Mouse (Mus musculus) mammary gland, adult 2 months (tissue): ENCODE data around the gene Gm3880. TPM values are rescaled to one million over a fixed set of nuclear protein-coding genes. Genes with fewer than 3 reads are reported as not detected.

Source experiments
- polyA plus RNA-seq: library from polyadenylated mRNA; depleted of rRNA; stranded (reverse); fragments of >200 nt; gene quantifications from 2 replicates; pipeline ENCODE4 v1.2.3, GENCODE M21; 2012; ENCODE audit warnings: low replicate concordance; rRNA removed

The Gm3880 gene
- not detected in 2 replicates for polyA plus RNA-seq

DNA sequence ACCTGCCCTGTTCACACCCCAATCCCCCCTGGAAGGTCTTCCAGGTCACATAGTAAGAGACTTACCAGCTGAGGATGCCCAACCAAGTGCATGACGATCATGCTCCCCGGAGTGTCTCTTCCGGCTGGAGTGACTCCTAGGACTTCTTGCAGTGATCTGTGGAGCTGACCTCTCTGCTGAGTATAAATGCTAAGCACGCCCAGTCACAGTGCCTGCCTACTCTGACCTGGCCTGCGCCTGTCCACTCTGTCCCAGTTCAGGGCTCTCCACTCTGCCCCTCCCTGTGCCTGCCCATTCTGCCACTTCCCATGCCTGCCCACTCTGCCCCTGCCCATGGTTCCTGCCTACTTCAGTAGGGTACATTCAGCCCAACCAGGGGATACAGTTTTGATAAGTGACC is at the start of gene Gm3880:
TSS of gene Gm3880 (minus strand) at position 101 of the 400 bp plus-strand sequence.

DNA sequence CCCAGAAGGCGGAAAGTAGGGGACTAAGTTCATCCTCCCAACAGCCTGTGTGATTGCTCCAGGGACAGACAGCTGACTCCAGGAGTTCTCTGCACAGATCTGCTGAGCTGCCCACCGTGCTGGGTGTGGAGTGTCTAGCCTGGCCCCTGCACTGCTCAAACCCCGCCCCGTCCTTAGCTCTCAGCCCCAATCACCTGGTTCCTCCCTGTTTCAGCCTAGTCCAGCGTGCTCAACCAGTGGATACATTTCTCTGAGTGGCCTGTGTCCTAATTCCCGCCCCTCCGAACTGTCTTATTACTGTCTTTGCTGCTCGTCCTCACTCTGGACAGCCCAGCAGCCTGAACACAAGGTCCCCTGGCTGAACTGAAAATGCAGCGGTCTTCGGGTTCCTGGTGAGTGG is 20.8 kb upstream of the Gm3880 start, which contains the start of the genes Gm9112 and Dmrtc1b:
TSS of gene Gm9112 (minus strand) at position 101 of the 400 bp plus-strand sequence.
TSS of gene Dmrtc1b (plus strand) at position 331 of the 400 bp plus-strand sequence.

DNA sequence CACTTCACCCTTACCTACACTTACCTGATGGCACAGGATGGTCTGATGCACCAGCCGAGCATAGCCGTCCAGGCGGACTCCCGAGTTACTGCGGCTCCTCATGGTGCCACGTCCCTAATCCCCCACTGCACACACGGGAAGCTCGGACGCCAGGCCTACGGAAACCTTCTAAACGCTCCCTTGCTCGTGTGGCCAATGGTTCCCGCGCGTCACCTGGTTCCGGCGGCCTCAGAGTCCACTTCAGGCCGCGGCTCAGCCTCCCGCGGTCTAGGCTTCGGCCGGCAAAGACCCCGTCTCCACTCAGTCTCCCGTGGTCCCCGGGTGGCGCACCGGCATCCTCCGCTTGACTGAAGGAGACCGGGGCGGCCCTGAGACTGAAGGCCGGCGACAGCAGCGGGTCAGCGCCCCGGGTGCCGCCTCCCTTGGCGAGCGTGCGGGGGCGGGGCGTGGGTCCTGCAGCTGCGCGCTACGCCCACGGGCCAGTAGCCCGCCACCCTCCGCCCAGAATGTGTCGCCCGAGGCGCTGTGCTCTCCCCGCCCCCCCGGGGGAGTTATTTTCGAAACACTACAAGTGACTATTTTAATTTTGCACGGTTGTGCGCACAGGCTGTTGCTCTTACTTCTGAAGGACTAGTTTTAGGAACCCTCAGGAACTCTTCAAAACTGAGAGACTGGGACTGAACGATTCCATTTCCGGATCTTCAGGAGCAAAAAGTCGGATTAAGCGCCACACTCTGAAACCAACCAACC is 42.8 kb downstream of the Gm3880 start, which contains the start of gene Phka1:
TSS of gene Phka1 (minus strand) at position 424 of the 750 bp plus-strand sequence.

Other genes starting within 250 kb of the Gm3880 start
- gene Hdac8, start 181.6 kb downstream of the Gm3880 start, polyA plus RNA-seq = 2.8 and 4.3 TPM in 2 replicates
- gene Phka1, start 42.7 kb downstream of the Gm3880 start, polyA plus RNA-seq = 4.4 and 41.8 TPM in 2 replicates
- gene Gm9112, start 20.7 kb upstream of the Gm3880 start, polyA plus RNA-seq = not detected in 2 replicates
- gene Dmrtc1b, start 20.9 kb upstream of the Gm3880 start, polyA plus RNA-seq = not detected in 2 replicates
- gene Dmrtc1c1, start 116.0 kb upstream of the Gm3880 start, polyA plus RNA-seq = not detected in 2 replicates
- 0.22 TPM in 1 of 2 replicates, not detected in the other for gene Dmrtc1c2, start 167.6 kb upstream of the Gm3880 start, polyA plus RNA-seq
- gene 1700031F05Rik, start 181.0 kb upstream of the Gm3880 start, polyA plus RNA-seq = not detected in 2 replicates
- gene Dmrtc1a, start 221.7 kb upstream of the Gm3880 start, polyA plus RNA-seq = 0.12 TPM in 1 of 2 replicates, not detected in the other
- not detected in 2 replicates for gene 1700011M02Rik, start 221.9 kb upstream of the Gm3880 start, polyA plus RNA-seq
- gene 1700018G05Rik, start 241.4 kb upstream of the Gm3880 start, polyA plus RNA-seq = not detected in 2 replicates